Mouse (Mus musculus) limb, embryonic 15.5 days (tissue): ENCODE measurements around the gene Rab11fip3. TPM values are rescaled to one million over a fixed set of nuclear protein-coding genes. Genes with fewer than 3 reads are reported as not detected.

Experiments used
- ATAC-seq: fragments of 200-750 bp; cut with Nextera tagmentation; 2 replicates; pipeline ENCODE4 v1.8.0; 2017; ENCODE audit warnings: low read depth, moderate TSS enrichment; ENCODE audit not compliant: insufficient number of reproducible peaks, low FRiP score, low TSS enrichment
- H3K27ac ChIP-seq: fragments of 300-500 bp; sonication (generic); 2 replicates; pipeline ENCODE4 v1.5.1; 2015; ENCODE audit warnings: moderate library complexity, mild to moderate bottlenecking, inconsistent platforms
- H3K27me3 ChIP-seq: fragments of 300-500 bp; sonication (generic); 2 replicates; pipeline ENCODE4 v1.6.1; 2015; ENCODE audit warnings: inconsistent platforms
- H3K36me3 ChIP-seq: fragments of 300-500 bp; sonication (generic); 2 replicates; pipeline ENCODE4 v1.6.1; 2015; ENCODE audit warnings: inconsistent platforms
- H3K4me1 ChIP-seq: fragments of 300-500 bp; sonication (generic); 2 replicates; pipeline ENCODE4 v1.6.1; 2015; ENCODE audit warnings: inconsistent platforms
- H3K4me2 ChIP-seq: fragments of 300-500 bp; sonication (generic); 2 replicates; pipeline ENCODE4 v1.6.1; 2015; ENCODE audit warnings: mild to moderate bottlenecking, inconsistent platforms
- H3K4me3 ChIP-seq: fragments of 300-500 bp; sonication (generic); 2 replicates; pipeline ENCODE4 v1.5.1; 2015; ENCODE audit warnings: mild to moderate bottlenecking, inconsistent platforms
- H3K9ac ChIP-seq: fragments of 300-500 bp; sonication (generic); 2 replicates; pipeline ENCODE4 v1.6.1; 2015; ENCODE audit warnings: inconsistent platforms
- H3K9me3 ChIP-seq: fragments of 300-500 bp; sonication (generic); 2 replicates; pipeline ENCODE4 v1.6.1; 2016; ENCODE audit warnings: inconsistent platforms
- WGBS: fragments of 180-500 bp; shearing (Covaris S2); methylation state at CpG from one replicate; pipeline ENCODE4 v1.1.7; 2015; 5-methylcytosine and 5-hydroxymethylcytosine counted together
- polyA plus RNA-seq: library from polyadenylated mRNA; unstranded; fragments of >200 nt; fragmentation: Nextera tagmentation; extraction: Ambion mirVana; gene quantifications from 2 replicates; pipeline ENCODE4 v1.2.1, GENCODE M21; 2015

Rab11fip3 gene
- polyA plus RNA-seq, 1 experiment from 2014 or later: 16.8 TPM

DNA sequence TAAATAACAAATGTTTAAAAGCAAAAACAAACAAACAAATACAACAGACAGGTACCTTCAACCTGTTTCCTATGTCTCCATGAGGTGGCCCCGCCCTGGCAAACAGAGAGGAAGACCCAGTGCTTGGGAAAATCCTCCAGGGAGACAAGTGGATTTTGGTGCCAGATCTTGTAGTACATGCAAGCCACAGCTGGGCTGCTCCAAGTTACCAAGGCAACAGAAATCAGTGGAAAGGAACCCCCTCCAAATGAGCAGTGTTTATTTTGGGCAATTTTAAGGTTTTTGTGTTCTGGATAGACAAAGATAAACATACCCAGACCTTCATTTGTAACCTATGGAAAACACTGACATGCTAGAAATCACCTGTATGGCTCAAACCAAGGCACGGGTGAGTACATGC, 9.5 kb upstream of the Rab11fip3 start:
- no peak for ATAC-seq
- 77% methylated on average over 2 of the region's 2 CpGs for WGBS

DNA sequence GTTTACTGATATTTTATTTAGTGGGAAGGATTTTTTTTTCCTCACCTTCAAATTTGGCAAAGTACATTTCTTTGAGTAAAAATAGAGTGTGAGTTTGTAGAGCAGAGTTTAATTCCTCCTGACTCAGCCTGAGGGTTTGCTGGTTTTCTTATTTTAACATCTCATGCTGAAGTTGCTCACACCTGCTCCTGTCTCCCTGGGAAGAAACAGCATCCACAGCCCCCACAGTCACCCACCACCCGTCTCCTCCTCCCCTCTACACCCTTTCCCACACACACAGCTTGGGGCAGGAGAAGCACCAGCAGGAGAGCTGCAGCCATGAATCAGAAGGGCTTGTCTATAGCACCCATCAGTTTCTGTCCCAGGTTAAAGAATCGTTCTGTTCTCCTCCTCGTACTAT, 5.9 kb upstream of the Rab11fip3 start:
- 64% methylated on average over 3 of the region's 3 CpGs for WGBS
- ATAC-seq: no peak

More for the DNA sequence above, 9.5 kb upstream of the Rab11fip3 start:
- Histone ChIP-seq H3K9ac (no peak overlapping the region), H3K27ac (no peak overlapping the region), H3K4me2 (no peak overlapping the region), H3K9me3 (no peaks in the 10 kb centered on the region), H3K27me3 (no peaks in the 10 kb centered on the region), H3K4me3 (no peak overlapping the region), H3K36me3 (peaks cover 13% of the 10 kb centered on the region), H3K4me1 (no peaks in the 10 kb centered on the region)

DNA sequence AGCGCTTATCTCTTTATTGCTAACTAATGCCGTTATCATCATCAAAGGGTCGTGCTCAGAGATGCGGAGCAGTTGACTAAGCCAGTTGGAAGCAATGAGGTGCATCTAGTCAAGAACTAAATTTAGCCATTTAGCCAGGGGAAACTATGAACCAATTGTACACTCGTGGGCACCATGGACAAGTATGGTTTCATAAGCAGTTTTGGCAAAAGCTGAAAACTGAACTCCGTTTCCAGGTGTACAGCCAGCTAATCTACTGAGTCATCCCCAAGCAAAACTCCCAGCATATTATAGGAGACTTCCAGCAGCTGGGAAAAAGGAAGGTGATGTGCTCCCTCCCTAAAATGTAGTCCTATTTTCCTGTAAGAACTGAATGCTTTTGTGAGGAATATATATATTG, 781 bp upstream of the Rab11fip3 start:
- no peaks in the 10 kb centered on the region for H3K9me3 ChIP-seq
- 28% methylated on average over 6 of the region's 6 CpGs for WGBS
- no peak for ATAC-seq
- peak overlapping the region; percentile 90 for H3K4me3 ChIP-seq
- peak overlapping the region; percentile 96 for H3K4me2 ChIP-seq
- H3K4me1 ChIP-seq: peaks cover 37% of the 10 kb centered on the region
- peaks cover 11% of the 10 kb centered on the region; the same call in 1 of the 2 replicates for H3K27me3 ChIP-seq
- H3K27ac ChIP-seq: no peak overlapping the region
- H3K36me3 ChIP-seq: no peaks in the 10 kb centered on the region
- H3K9ac ChIP-seq: no peak overlapping the region

More for the DNA sequence above, 5.9 kb upstream of the Rab11fip3 start:
- 0 out of 2 replicates have a peak, but pooled peaks cover under 1% of the 10 kb centered on the region for H3K4me1 ChIP-seq
- H3K4me3 ChIP-seq: no peak overlapping the region
- no peak overlapping the region for H3K4me2 ChIP-seq
- H3K27me3 ChIP-seq: peaks cover 11% of the 10 kb centered on the region; the same call in 1 of the 2 replicates
- no peaks in the 10 kb centered on the region for H3K36me3 ChIP-seq
- no peak overlapping the region for H3K9ac ChIP-seq
- H3K27ac ChIP-seq: no peak overlapping the region
- H3K9me3 ChIP-seq: no peaks in the 10 kb centered on the region

DNA sequence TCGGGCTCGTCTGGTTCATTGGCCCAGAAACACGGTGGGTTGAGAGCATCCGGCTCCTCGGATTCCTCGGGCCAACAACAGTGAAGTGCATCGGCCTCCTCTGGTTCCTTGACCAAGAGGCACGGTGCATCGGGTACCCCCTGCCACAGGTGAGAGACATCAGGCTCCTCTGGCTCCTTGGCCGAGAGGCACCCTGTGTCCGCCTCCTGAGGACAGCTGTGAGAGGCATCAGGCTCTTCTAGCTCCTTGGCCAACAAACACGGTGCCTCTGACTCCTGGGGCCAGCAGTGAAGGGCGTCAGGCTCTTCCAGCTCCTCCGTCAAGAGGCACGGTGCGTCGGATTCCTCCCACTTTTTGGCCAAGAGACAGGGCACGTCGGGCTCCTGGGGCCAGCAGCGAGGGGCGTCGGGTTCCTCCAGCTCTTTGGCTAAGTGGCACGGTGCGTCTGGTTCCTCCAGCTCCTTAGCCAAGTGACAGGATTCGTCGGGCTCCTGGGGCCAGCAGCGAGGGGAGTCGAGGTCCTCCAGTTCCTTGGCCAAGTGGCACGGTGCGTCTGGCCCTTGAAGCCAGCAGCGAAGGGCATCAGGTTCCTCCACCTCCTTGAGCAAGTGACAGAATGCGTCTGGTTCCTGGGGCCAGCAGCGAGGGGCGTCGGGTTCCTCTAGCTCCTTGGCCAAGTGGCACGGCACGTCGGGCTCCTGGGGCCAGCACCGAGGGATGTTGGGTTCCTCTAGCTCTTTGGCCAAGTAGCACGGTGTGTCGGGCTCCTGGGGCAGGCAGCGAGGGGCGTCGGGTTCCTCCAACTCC, 1.1 kb downstream of the Rab11fip3 start:
- H3K4me1 ChIP-seq: peaks cover 45% of the 10 kb centered on the region
- ATAC-seq: no peak
- H3K4me3 ChIP-seq: peak overlapping the region; percentile 90
- 1% methylated on average over 44 of the region's 44 CpGs for WGBS
- no peak overlapping the region for H3K27ac ChIP-seq
- H3K4me2 ChIP-seq: peak overlapping the region; percentile 96
- peaks cover 8% of the 10 kb centered on the region for H3K36me3 ChIP-seq
- H3K27me3 ChIP-seq: peaks cover 7% of the 10 kb centered on the region; the same call in 1 of the 2 replicates
- H3K9me3 ChIP-seq: no peaks in the 10 kb centered on the region
- peak overlapping the region; percentile 70 for H3K9ac ChIP-seq

DNA sequence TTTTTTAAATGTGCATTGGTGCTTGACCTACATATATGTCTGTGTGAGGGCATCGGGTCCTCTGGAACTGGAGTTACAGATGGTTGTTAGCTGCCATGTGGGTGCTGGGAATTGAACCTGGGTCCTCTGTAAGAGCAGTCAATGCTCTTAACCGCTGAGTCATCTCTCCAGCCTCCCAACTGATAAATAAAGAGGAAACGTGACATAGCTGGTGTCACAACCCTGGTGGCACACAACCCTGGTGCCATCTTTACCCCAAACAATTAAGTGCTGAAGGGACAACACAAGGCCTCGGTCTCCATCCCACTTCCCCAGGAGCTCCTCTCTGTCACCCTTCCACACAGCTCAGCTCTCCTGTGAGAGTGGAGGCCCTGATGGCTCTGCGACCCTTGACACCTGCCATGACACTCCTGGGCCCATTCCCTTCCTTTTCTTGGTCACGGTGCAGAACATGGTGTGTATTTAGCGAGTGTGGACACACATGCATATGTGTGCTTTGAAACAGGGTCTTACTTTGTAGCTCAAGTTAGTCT, 2.8 kb downstream of the Rab11fip3 start:
- peaks cover 12% of the 10 kb centered on the region for H3K36me3 ChIP-seq
- 90% methylated on average over 7 of the region's 7 CpGs for WGBS
- H3K4me1 ChIP-seq: peaks cover 45% of the 10 kb centered on the region
- H3K9ac ChIP-seq: no peak overlapping the region
- no peaks in the 10 kb centered on the region for H3K9me3 ChIP-seq
- no peak overlapping the region for H3K27ac ChIP-seq
- H3K4me2 ChIP-seq: peak overlapping the region; percentile 96
- H3K27me3 ChIP-seq: no peaks in the 10 kb centered on the region; the same call in 1 of the 2 replicates
- no peak for ATAC-seq
- peak overlapping the region; percentile 90 for H3K4me3 ChIP-seq

DNA sequence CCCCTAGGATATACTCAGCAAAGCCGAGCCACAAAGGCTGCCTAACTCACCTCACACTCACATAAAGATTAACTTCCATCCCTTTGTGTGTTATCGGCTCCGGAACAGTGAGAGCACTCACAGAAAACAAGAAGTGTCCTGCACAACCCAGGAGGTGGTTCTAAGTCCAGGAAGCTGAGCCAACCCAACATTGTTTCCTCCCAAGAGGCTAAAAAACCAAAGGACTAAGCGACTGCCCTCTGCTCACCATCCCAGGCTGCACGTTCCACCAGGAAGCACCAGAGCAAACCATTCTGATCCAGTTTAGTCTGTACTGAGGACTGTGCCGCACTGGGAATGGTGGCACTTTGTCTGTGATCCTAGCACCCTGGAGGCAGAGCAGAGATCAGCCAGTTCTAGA, 4.4 kb downstream of the Rab11fip3 start:
- peaks cover 41% of the 10 kb centered on the region for H3K4me1 ChIP-seq
- H3K27ac ChIP-seq: no peak overlapping the region
- no peak overlapping the region for H3K4me2 ChIP-seq
- 71% methylated on average over 6 of the region's 6 CpGs for WGBS
- no peaks in the 10 kb centered on the region for H3K9me3 ChIP-seq
- peaks cover 12% of the 10 kb centered on the region for H3K36me3 ChIP-seq
- no peak overlapping the region for H3K4me3 ChIP-seq
- H3K9ac ChIP-seq: no peak overlapping the region
- no peak for ATAC-seq
- no peaks in the 10 kb centered on the region for H3K27me3 ChIP-seq

DNA sequence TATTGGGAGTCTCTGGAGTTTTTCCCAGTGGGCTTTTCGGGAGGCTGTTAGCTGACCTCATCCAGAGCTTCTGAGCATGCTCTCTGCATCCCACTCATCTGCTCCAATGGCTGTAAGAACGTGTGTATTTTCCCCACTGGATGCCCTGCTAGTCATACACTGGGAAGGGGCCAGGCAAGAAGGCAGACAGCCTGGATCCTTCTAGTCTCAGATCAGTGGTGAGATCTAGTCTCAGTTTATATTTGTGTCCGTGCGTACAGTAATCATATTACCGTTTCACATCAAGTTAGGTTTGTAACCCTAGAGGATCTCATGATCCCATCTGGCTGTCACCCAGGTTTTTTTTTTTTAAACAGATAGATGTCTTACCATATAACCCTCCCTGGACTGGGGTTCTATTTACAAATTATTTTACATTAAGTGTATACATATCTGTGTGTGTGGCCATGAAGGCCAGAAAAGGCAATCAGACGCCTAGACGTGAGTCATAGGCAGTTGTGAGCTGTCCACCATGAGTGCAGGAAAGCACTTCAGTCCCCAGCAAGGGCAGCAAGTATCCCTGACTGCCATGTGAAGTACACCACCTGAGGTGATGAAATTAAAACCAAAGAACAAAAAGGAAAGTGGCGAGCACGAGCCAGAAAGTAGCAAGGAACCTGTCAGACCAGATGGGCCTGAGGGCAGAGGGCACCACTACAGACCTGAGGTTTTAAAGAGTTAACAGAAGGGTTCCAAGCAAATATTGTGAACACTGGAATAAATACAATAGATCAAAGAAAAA, 11.4 kb downstream of the Rab11fip3 start:
- no peaks in the 10 kb centered on the region for H3K9me3 ChIP-seq
- H3K27ac ChIP-seq: no peak overlapping the region
- H3K4me1 ChIP-seq: peaks cover 9% of the 10 kb centered on the region; the same call in 1 of the 2 replicates
- no peak overlapping the region for H3K9ac ChIP-seq
- no peak for ATAC-seq
- H3K4me3 ChIP-seq: no peak overlapping the region
- H3K36me3 ChIP-seq: peaks cover 18% of the 10 kb centered on the region
- H3K27me3 ChIP-seq: no peaks in the 10 kb centered on the region
- WGBS: 79% methylated on average over 9 of the region's 9 CpGs
- H3K4me2 ChIP-seq: no peak overlapping the region

DNA sequence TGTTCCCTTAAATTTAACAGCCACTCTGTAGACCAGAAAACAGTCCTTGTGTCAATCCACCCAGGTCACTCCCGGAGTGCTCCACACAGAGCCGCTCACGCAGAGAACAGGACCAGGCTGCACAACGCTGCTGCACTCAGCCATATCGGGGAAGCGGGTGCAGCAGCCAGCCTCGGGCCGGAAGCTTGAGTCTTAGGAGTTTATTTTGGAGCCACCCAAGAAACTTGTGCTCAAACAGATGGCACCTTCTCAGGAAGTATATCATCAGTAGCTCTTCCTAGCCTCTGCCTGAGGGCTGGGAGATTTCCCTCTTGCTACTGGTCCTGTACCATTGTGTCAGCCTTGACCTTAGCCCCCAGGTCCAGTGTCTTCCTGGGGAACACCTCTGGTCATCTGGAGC, 12.1 kb downstream of the Rab11fip3 start:
- no peak overlapping the region for H3K4me3 ChIP-seq
- ATAC-seq: no peak
- 88% methylated on average over 8 of the region's 8 CpGs for WGBS
- no peaks in the 10 kb centered on the region for H3K27me3 ChIP-seq
- no peak overlapping the region for H3K27ac ChIP-seq
- H3K4me1 ChIP-seq: peaks cover 9% of the 10 kb centered on the region; the same call in 1 of the 2 replicates
- no peak overlapping the region for H3K9ac ChIP-seq
- H3K9me3 ChIP-seq: no peaks in the 10 kb centered on the region
- no peak overlapping the region for H3K4me2 ChIP-seq
- peaks cover 19% of the 10 kb centered on the region for H3K36me3 ChIP-seq

DNA sequence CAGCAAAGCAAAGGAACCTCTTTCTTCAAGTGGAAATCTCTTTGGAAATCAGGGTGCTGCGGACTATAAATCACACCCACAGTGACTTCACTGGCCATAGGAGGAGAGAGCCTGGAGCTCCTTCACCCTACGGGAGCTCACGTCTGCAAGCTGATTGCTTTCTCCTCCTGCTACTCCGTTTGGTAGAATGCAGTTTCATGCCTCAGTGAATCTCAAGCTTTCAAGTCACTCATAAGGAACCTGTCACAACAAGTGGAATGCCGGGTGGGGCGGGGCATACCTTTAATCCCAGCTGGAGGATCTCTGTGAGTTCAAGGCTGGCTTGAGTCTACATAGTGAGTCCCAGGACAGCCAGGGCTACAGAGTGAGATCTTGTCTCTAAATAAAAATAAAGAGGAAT, 14.2 kb downstream of the Rab11fip3 start:
- no peaks in the 10 kb centered on the region for H3K9me3 ChIP-seq
- ATAC-seq: no peak
- H3K4me3 ChIP-seq: no peak overlapping the region
- peaks cover 9% of the 10 kb centered on the region; the same call in 1 of the 2 replicates for H3K4me1 ChIP-seq
- H3K27ac ChIP-seq: no peak overlapping the region
- H3K36me3 ChIP-seq: peaks cover 15% of the 10 kb centered on the region
- no peak overlapping the region for H3K9ac ChIP-seq
- no peaks in the 10 kb centered on the region for H3K27me3 ChIP-seq
- 59% methylated on average over 6 of the region's 6 CpGs for WGBS
- no peak overlapping the region for H3K4me2 ChIP-seq

DNA sequence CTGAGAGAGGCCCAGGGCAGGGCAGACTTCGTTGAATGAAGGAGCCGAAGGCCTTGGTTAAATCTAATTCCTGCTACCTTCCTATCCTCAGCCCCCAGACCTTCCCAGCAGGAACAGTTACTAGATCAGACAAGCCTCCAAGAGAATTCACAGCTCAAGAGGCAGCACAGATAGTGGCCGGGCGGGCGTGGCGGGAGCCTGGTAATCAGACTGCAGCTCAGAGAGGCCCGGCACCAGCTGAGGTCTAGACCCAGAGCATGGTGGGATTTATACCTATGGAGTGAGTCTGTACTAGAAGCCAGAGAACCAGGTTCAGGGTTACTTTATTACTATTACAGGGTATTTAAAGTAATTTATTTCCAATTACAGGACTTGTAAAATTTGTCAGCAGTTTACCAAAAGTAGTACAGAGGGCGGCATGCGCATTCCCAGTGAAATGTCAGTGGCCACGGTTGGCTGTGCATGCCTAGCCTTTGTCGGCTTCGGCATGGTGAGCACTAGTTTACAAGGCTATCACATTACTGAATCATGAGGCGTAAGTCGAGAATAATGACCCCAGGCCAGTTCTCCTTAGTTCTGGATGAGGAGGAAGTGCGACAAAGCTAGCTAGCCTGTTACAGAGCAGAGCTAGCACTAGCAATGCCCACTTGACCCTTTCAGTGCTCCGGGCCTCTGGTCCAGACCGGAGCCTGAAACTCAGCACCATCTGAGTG, 15.1 kb downstream of the Rab11fip3 start:
- H3K4me1 ChIP-seq: peaks cover 9% of the 10 kb centered on the region; the same call in 1 of the 2 replicates
- ATAC-seq: no peak
- H3K9ac ChIP-seq: no peak overlapping the region
- no peak overlapping the region for H3K27ac ChIP-seq
- H3K4me2 ChIP-seq: no peak overlapping the region
- H3K36me3 ChIP-seq: peaks cover 10% of the 10 kb centered on the region
- H3K27me3 ChIP-seq: no peaks in the 10 kb centered on the region
- no peak overlapping the region for H3K4me3 ChIP-seq
- WGBS: 43% methylated on average over 17 of the region's 17 CpGs
- H3K9me3 ChIP-seq: no peaks in the 10 kb centered on the region

DNA sequence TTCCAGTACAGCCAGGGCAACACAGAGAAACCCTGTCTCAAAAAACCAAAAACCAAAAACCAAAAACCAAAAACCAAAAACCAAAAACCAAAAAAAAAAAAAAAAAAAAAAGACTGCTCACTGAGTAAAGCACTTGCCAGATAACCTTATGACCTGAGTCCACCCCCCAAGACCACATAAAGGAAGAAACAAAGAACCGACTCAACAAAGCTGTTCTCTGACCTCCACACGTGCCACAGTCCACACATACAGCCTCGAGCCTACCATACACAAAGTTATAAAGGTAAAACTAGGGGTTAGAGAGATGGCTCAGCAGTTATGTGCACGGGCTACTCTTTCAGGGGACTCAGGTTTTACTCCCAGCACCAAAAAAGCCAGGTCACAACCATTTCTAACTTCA, 16.6 kb downstream of the Rab11fip3 start:
- no peak overlapping the region for H3K9ac ChIP-seq
- H3K4me2 ChIP-seq: no peak overlapping the region
- H3K9me3 ChIP-seq: no peaks in the 10 kb centered on the region
- H3K27me3 ChIP-seq: no peaks in the 10 kb centered on the region
- H3K27ac ChIP-seq: no peak overlapping the region
- WGBS: 87% methylated on average over 4 of the region's 4 CpGs
- peaks cover 9% of the 10 kb centered on the region; the same call in 1 of the 2 replicates for H3K4me1 ChIP-seq
- H3K4me3 ChIP-seq: no peak overlapping the region
- ATAC-seq: no peak
- H3K36me3 ChIP-seq: peaks cover 4% of the 10 kb centered on the region
